15 mouse cellular contexts compared by ENCODE assay signal in the genomic region with DNA sequence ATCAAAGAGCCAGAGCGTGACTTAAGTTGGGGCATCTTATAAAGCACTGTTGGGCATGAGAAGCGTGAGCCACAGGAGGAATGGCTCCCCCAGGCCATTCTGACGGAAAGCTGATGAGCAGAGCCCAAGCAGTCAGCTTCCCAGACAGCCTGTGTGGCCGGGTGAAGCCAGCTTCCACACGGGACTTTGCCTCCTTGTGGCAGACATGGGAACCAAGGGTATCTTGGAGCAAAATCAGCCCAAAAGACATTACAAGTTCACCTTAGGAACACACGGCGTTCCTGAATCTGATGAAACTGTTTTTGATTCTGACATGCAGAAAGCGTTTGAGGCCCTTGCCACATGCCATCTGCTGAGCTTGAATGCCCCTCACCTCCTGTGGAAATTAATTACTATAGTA.
"Had no signal": no experiment of that assay in that cellular context is flagged by ENCODE, and none has a peak within 500 bp of the region (broad histone marks: within the 10 kb centered on the region; RNA-seq: fewer than 3 reads in every experiment).

No protein-coding gene starts in this region.

- H3K9me3 ChIP-seq: limb, embryonic 10.5 days; liver, embryonic 15.5 days had no signal

- H3K4me3 ChIP-seq: left cerebral cortex, adult 2 months; limb, embryonic 10.5 days; liver, embryonic 15.5 days; midbrain, embryonic 10.5 days had no signal

- H3K27ac ChIP-seq: left cerebral cortex, adult 2 months; limb, embryonic 10.5 days; liver, embryonic 15.5 days; midbrain, embryonic 10.5 days had no signal

- ATAC-seq: intestine, postnatal 0 days; lung, postnatal 0 days had no signal

- DNase-seq: kidney, adult 8-10 months; kidney, postnatal 36 days; lung, adult 2 months; lung, postnatal 4 days; midbrain, embryonic 14.5 days; right cerebral cortex, postnatal 25 days; thymus, adult 18-20 months; thymus, postnatal 14 days had no signal

- H3K4me1 ChIP-seq: liver, embryonic 15.5 days had no signal

- H3K36me3 ChIP-seq: limb, embryonic 10.5 days; liver, embryonic 15.5 days; midbrain, embryonic 10.5 days had no signal

- H3K9ac ChIP-seq: liver, embryonic 15.5 days had no signal

- H3K4me2 ChIP-seq: liver, embryonic 11.5 days; liver, embryonic 15.5 days had no signal
